Mouse (Mus musculus) inflammation-experienced regulatory T-cells, adult 6 months (primary cell): Measurements from ENCODE around the gene 9330182L06Rik. TPM values are rescaled to one million over a fixed set of nuclear protein-coding genes. Genes with fewer than 3 reads are reported as not detected.

Source experiments
- ATAC-seq: one replicate; pipeline ENCODE4 v1.8.0; 2017
- polyA plus RNA-seq, 3 experiments: library from polyadenylated mRNA; unstranded; fragments of 100-300 nt; shearing (Covaris generic); gene quantifications; one replicate each; pipeline ENCODE4 v1.2.1; 2017

The 9330182L06Rik gene
- polyA plus RNA-seq = under 1 TPM in 2 of 3 experiments, not detected in 1; 0.18 to 0.38 TPM

DNA sequence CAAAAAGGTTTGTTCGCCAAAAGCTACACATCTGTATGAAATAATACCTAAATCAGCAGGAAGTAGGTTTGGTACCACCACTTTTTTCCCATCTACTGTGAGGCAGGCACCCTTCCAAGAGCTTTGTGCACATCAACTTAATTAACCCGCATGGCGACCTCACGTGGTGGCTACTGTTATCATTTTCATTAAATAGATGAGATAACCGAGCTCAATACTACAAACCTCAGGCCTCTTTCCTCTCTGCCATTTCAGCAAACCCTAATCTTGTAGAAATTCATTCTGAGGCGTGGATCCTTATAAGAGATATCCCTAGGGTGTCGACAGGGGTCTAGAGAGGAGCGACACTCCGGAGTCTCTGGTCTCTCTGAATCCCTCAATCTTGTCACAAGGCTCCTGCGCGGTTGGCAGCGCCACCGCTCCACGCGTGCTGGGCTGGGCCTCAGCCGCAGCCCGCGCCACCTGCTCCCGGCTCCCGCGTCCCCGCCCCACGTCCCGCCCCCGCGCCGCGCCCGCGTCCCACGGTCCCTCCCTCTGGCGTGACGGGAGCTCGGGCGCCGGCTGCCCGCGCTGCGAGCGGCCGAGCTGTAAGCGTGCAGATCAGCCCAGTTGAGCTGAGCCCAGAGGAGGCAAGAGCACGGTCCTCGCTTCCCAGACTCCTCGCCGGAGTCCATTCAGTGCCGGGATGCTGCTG, at the start of gene 9330182L06Rik:
9330182L06Rik (plus strand) TSS at position 533 of the 694 bp plus-strand sequence.
- ATAC-seq = peak; percentile 32

DNA sequence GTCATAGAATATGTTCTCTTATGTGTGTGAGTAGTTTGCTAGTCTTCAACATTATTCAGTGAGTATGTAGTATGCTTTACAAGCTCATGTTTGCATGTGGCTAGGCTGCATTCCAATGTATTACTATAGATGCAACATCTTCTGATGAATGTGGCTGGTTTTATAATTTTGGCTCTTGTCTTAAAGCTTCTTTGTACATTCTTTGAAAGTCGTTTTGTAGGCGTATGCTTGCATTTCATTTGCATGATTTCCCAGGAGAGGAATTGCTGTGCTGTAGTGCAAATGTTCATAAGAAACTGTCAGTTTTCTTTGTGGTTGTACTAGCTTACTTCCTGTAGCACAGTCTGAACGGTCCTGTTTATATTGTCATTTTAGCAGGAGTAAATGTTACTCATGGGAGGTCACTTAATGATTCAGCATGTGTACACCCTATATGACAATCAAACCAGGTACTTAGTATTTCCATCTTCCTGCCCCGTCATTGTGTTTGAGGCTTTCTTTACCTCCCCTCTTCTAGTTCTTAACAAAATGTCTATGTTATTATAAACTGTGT, 38.4 kb upstream of the 9330182L06Rik start:
- no peak for ATAC-seq

DNA sequence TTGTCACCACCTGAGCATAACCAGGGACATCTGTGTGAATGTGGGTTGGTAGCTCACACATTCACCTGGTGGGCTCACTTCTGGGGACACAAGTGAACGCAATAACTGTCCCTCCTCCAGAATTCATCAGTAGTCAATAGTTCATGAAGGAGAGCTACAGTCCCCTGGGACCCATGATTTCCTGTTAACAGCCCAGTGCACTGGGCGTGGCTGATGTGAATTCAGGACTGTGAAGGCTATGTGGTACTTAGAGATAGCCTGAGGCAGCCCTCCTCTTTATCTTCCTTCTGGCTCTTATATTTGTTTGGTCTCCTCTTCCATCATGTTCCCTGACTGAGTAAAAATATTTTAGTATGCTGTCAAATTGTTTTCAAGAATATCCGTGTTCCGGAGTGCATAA, 1.6 kb upstream of the 9330182L06Rik start:
- no peak for ATAC-seq

DNA sequence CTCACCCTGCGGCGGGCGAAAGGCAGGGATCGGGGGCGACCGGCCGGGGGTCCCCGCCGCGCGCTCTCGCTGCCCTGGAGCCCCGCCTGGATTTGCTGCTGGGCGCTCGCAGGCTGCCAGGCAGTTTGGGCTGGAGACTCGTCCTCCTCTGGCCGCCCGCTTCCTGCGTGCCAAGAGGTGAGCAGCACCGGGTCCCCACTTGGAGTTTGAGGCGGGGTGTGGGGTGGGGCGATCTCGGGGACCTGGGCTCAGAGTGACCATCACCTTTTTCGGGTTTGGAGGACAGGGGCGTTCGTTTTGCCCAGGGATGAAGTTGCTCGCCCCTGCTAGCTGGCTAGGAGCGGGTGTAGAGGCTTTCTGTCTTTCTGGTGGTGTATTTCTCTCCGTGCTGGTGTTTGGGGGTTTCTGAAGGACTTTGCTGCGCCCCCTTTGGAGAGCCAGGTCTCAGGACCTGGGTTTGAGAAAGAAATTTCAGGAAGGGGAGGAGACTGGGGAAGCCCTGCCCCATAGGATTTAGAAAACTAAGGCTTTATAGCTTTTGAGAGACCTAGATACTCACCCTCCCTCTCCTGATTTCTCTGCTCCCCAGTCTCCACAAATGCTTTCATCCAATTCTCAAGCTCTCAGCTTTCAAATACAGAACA, 484 bp downstream of the 9330182L06Rik start:
- ATAC-seq = no peak

DNA sequence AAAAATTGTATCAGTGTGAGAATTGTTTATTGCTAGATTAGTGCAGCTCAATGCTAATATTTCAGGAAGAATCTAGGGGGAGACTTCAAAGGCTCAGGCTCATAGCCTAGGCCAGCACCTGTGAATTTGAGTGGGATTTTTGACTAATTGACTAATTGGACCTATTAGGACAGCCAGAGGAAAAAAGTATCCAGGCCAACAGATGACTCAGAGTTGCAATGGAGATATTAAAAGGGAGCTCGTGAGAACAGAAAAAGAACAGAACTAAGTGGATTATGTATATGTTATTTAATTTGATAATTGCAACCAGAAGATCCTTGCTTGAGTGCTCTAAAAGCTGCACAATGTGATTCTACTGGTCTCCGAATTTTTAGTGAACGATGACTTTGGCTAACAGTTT, 3.7 kb downstream of the 9330182L06Rik start:
- ATAC-seq = no peak

DNA sequence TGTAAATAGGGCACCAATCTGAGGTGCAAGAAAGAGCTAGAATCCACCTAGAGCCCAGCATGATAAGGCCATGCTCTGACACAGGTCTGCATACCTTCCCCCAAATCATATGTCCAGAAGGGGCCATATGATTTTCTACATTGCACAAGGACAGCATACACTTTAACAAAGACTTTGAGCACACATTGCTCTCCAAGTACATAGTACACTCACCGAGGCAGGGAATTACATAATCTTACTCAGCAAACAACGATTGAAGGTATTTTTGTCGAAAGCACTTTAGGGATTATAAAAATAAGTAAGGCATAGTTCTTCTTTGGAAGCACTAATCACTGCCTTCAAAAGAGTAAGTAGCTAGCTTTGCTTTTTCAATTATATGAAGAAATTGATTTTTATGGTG, 7.1 kb downstream of the 9330182L06Rik start:
- ATAC-seq = no peak

DNA sequence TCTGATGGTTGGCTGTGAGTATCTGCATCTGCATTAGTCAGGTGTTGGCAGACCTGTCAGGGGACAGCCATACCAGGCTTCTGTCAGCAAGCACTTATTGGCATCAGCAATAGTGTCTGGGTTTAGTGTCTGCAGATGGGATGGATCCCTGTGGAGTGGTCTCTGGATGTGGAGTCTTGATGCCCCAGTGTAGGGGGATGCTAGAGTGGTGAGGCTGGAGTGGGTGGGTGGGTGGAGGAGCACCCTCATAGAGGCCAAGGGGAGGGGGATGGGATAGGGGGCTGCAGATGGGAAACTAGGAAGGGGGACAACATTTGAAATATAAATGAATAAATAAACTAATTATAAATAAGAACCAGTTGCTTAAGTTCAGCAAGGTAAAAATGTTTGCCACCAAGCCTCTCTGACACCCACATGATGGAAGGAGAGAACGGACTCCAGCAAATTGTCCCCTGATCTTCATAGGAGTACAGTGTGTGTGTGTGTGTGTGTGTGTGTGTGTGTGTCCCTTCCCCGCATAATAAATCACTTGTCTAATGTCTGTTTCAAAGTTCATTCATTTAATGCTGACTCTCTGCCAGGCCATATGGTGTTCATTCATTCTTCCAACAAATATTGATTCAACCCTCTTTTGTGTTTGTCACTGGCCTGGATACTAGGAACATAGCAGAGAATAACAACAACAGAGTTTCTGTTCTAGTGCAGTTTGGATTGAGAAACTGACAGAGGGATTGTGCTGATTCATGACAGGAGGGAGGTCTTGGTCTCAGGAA, 30.0 kb downstream of the 9330182L06Rik start:
- ATAC-seq = no peak

DNA sequence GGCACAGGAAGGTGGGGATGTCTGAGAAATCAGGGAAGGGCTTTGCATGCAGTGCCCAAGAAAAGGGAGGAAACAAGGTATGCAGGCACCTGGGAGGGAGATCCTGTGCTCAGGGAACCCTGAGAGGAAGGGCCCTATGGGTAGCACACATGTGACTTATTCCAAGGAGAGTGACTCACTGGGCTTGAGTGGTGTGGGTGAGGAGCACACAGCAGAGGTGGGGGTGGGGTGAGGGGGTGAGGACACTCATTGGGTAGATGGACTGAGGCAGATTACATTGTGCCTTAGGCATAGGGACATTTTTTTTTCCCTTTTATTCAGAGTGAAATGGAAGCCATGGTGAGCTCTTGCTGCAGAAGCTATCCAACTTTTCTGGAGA, 30.6 kb downstream of the 9330182L06Rik start:
- no peak for ATAC-seq

DNA sequence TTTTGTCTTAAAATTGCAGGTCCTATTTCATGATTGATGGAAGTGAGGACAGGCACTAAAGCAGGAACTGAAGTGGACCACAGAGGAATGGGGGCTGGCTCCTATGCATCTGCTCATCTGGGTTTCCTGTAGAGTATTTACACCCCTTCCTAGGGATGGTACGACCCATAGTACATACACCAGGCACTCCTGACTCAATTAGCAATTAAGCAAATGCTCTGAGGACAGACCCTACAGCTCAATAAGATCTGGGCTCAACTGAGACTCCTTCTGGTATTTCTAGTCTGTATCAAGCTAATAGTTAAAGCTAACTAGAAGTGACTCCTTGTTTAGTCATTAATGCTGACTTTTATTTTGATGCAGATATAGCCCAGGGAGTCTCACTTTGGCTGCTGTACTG, 60.9 kb downstream of the 9330182L06Rik start:
- no peak for ATAC-seq

DNA sequence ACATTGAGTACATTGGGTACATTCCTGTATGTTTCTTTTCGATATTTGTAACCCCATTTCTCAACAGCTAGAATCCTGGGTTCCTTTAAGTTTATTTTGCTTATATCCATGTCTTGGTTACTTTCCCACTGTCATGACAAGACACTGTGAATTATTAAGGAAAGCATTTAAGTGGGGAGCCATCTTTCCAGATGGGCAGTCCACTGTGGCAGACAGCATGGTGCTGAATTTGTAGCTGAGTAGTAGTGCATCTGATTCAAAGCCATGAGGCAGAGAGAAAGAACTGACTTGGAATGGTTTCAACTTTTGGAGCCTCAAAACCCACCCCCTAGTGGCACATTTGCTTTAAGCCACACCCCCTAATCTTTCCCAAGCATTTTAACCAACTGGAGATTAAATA, 61.6 kb downstream of the 9330182L06Rik start:
- no peak for ATAC-seq

DNA sequence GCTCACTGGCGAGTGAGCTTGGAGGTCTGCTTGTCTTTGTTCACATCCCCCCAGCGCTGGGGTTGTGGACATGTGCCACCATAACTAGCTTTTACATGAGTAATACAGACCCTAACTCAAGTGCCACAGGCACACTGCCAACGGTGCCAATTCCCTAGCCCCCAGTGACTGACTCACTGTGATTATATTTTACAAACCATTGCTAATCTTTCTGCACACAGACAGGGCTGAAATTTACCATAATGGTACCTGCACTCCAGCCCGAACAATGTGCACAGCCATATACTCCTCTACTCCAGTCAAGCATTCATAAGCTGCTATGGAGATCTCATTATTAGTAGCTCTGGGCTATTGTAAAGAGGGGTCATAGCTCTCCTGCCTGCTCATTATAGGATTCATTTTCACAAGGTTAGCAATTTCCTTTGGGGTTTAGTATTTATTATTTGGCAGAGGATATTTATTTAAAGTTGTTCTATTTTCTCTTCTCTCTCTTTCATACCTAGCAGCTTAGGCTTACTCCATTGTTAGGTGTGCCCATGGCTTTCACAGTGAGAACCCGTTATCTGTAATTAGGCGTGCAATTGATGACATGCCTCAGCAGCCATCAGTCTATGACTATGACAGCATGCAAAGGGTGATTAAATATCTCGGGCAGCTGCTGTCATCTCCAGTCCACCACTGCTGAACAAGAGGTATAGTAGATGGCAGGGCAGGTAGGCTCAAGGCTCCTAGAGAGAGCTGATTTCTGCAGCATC, 73.0 kb downstream of the 9330182L06Rik start:
- ATAC-seq = no peak

DNA sequence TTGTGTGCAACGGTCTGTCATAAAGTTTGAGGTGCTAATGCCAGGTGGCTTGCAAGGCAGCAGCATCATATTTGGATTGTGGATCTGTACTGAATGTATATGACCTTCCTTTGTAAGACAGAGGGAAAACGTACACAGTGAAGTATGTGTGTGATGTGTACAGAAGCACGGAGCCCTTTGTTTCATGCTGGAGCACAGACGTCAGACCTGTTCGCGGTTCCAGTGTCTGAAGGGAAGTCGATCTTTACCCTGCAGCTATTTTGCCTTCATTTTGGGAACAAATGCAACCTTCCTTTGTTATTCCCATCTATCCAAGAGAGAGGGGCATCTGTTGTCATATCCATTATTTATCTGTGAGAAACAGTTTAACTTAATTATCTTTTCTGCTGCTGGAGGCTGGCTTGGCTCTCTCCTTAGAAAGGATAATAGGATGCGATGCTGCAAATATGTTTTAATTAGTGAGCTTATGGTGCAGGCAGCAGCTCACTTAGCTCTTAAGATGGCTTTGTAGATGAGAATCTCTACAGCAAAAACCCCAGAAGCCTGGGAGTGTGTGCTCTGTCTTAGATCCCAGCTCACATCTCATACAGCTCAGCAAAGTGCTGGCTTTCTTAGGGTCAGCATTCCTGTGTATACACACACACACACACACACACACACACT, 73.7 kb downstream of the 9330182L06Rik start:
- no peak for ATAC-seq

DNA sequence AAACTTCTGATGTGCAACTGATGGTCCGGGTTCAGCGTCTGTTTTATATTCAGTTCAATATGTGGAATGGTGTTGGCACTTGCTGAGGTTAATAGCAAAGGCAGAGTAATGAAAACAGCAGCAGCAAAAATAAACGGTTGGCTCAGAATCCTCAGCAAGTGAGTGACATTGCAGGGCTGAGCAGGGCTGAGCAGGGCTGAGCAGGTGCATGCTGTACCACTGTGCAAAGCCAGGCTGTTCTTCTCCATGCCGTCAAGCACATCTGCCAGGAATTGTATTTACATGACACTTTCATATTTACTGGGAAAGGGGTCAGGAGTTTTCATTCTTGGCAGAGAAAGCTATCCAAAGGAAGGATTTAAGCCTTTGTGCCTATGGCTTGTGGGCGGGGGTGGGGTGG, 78.7 kb downstream of the 9330182L06Rik start:
- no peak for ATAC-seq

DNA sequence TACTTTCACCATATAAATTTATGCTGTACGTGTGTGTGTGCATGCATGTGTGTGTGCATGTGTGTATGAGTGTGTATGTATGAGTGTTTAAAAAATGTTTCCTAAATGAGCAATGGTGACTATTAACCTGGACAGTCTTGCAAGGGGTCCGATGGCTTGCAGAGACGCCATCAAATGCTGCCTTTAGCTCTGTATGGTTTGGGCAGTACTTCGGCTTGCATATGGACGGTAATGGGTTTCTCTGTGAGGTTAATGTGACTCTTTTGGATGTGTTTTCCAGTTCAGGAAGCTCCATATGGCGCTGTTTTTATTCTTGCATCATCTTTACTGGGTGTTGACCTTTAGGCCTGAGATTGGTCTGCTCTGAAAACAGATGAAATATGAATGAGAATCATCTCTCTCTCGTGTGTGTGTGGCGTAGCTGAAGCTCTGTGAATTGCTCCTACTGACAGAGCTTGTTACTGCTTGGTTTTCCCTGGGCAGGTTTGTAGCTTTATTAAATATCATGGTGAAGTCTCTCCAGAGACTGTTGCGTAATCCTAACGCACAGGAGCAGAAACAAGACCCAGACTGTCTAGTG, 79.2 kb downstream of the 9330182L06Rik start:
- ATAC-seq = no peak

DNA sequence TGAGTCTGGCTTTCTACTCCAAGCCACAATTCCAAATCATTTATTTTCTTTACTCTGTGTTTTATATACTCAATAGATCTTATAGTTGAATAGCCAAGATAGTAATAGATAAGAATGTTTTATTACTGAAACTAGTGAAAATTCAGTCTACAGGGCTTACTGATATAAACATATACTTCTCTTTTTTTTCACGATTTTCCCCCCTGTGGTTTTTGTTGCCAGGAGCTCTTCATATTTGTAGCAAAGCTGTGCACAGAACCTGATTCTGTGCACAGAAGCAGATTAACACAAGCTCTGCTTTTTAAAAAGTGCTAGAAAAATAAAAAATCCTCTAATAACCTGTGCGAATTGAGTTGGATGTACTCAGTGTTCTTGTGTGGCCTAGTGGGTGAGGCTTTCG, 79.7 kb downstream of the 9330182L06Rik start:
- ATAC-seq = no peak

DNA sequence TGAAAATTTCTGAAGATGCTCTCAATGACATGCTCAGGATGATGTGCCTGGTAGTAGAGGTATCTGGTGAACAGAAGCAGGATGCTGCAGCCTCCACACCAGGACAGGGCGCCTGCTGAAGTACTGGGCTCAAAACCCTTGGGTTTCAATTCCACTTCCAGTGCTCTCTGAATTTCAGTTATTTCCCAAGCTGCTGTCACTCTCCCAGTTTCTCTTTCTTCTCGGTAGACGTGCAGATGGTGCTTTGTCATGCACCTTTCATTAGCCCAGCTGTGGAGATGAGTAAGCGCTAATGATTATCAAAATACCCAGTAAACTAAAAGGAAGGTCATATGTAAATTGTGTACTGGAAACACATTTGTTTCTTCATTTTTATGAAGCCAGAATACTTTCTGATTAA, 80.6 kb downstream of the 9330182L06Rik start:
- no peak for ATAC-seq

DNA sequence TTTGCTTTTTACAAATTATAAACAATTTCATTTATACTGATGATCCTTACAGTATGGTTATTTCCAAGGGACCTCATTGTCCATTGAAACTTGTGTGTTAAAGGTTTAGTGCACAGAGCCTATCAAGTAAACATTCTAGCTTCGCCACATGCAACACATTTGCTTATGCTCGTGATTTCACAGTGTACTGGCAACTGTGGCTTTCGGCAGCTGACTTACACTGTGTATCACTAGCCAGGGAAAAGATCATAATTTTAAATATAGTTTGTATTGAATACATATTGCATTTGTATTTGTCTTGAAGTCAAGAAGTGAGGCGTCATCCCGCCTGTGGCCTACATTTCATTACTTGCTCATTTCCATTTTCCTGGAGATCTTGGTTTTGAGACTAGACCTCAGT, 86.2 kb downstream of the 9330182L06Rik start:
- ATAC-seq = no peak

DNA sequence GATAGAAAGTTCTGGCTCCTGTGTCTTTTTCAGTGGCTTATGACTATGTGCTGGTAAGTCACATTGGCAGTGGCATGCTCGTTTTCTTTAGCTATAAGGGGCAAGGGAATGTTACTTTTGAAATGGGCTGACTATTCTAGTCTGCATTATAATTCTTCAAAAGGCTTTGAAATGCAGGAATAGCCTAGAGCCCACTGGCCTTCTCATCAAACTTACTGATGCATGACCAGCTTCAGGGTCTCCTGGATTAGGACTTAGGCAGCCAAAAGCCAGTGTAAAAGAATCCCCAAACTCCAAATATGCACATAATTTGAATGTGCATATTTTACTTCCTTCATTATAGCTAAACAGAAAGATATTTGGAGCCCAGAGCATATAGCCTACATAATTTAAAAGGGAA, 86.7 kb downstream of the 9330182L06Rik start:
- ATAC-seq = no peak

DNA sequence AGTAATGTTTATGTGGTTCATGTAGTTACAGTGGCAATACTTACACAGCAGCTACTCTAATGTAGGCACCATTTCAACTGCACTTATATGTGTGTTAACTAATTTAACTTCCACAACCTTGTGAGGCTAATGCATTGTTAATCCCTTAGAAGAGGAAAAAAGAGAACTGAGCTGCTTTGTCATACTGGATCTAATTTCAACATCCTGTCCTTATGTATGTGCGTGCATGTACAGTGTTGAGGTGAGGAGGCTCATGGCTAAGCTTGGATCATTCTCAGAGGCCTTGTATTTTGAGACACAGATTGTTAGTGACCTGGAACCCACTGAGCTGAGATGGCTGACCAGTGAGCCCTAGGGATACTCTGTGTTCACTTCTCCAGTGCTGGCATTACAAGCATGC, 88.3 kb downstream of the 9330182L06Rik start:
- no peak for ATAC-seq

DNA sequence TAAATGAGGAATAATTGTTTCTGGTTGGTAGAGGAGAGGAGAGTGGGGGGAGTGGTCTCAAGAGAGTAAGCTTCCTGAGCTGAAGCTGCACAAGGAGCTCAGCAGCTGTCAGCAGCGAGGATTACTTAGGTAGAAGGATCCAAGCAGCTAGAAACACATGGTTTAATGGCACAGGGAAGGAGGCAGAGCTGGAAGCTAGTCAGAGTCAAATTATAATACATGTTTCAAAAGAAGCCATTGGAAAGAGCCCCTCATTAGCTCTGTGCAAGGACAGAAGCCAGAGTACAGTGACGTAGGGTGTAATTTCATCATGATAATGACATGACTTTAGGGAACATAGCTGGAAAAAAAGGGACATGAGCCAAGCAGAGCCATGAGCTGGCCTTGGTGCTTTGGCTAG, 92.2 kb downstream of the 9330182L06Rik start:
- no peak for ATAC-seq

DNA sequence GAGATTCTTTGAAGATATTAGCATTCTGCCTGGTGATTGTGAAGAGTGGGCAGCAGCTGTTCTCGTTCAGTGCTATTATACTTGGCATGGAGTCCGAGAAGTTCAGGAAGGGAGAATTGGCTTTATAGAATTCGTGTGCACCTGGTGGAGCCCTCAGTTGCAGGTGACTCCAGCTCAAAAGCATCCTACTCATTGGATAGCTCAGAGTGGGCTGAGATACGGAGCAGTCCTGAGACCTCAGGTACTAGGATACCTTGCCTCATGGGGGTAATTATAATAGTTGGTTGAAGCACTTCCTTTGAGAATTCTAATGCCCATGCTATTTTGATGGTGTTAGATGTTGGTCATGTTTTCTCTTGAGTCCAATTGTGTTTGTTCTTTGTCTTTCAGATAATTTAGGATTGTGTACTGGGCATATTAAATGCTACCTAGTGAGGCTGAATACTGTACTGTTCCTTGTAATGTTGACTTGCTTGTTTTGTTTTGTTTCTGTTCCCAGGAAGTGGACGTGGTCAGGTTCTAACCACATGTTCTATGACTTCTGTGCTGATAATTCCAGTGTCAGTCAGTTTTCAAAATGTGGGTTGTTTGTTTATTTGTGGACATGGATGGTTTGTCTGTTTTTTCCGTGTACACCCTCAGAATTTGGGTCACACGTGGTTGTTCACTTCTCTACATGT, 96.2 kb downstream of the 9330182L06Rik start:
- ATAC-seq = no peak
